Mouse (Mus musculus) heart, postnatal 0 days (tissue): ENCODE results near the gene Rabgap1l. TPM values are rescaled to one million over a fixed set of nuclear protein-coding genes. Genes with fewer than 3 reads are reported as not detected.

Source experiments
- ATAC-seq: fragments of 200-750 bp; cut with Nextera tagmentation; 2 replicates; pipeline ENCODE4 v1.8.0; 2017; ENCODE audit warnings: low read depth, moderate number of reproducible peaks, moderate library complexity; ENCODE audit not compliant: insufficient read depth
- DNase-seq: peaks from one replicate; pipeline ENCODE4 v3.0.0-alpha.2; 2016; ENCODE audit warnings: low spot score
- H3K27ac ChIP-seq: fragments of 300-500 bp; sonication (generic); 2 replicates; pipeline ENCODE4 v1.5.1; 2014; ENCODE audit warnings: low read depth, mild to moderate bottlenecking
- H3K27me3 ChIP-seq: fragments of 300-500 bp; sonication (generic); 2 replicates; pipeline ENCODE4 v1.6.1; 2014; ENCODE audit warnings: low read length, mixed read lengths; ENCODE audit not compliant: control insufficient read depth, insufficient read depth
- H3K36me3 ChIP-seq: fragments of 300-500 bp; sonication (generic); replicated peaks from 2 replicates; pipeline ENCODE4 v1.6.1; 2014; ENCODE audit warnings: low read length, mixed read lengths; ENCODE audit not compliant: control insufficient read depth, insufficient read depth
- H3K4me1 ChIP-seq: fragments of 300-500 bp; sonication (generic); 2 replicates; pipeline ENCODE4 v1.6.1; 2014; ENCODE audit warnings: antibody characterized with exemption; ENCODE audit not compliant: control insufficient read depth, insufficient read depth
- H3K4me2 ChIP-seq: fragments of 300-500 bp; sonication (generic); 2 replicates; pipeline ENCODE4 v1.6.1; 2014; ENCODE audit warnings: low read depth, mild to moderate bottlenecking, low read length, moderate library complexity
- H3K4me3 ChIP-seq: fragments of 300-500 bp; sonication (generic); 2 replicates; pipeline ENCODE4 v1.5.1; 2014; ENCODE audit warnings: low read depth, low read length
- H3K9ac ChIP-seq: fragments of 300-500 bp; sonication (generic); replicated peaks from 2 replicates; pipeline ENCODE4 v1.6.1; 2014; ENCODE audit warnings: low read depth, low read length, mixed read lengths
- H3K9me3 ChIP-seq: fragments of 300-500 bp; sonication (generic); replicated peaks from 2 replicates; pipeline ENCODE4 v1.6.1; 2016; ENCODE audit warnings: low read length; ENCODE audit not compliant: control insufficient read depth
- CTCF ChIP-seq: IDR thresholded peaks from 2 replicates; pipeline ENCODE4 v1.5.1; 2016; ENCODE audit warnings: antibody characterized with exemption, control low read depth, low read depth
- EP300 ChIP-seq: IDR thresholded peaks from 2 replicates; pipeline ENCODE4 v1.6.1; 2016; ENCODE audit warnings: antibody characterized with exemption, low read depth
- WGBS: fragments of 180-500 bp; shearing (Covaris S2); extraction: QIAGEN DNeasy Blood & Tissue Kit; methylation state at CpG from one replicate; pipeline ENCODE4 v1.1.7; 2014; 5-methylcytosine and 5-hydroxymethylcytosine counted together
- polyA plus RNA-seq: library from polyadenylated mRNA; unstranded; fragments of >200 nt; fragmentation: Nextera tagmentation; extraction: Ambion mirVana; gene quantifications from 2 replicates; pipeline ENCODE4 v1.2.1, GENCODE M21; 2015
- total RNA-seq: library from RNA; depleted of rRNA; stranded (reverse); fragments of >200 nt; gene quantifications from 2 replicates; pipeline ENCODE4 v1.2.3, GENCODE M21; 2014; ENCODE audit warnings: low replicate concordance

Gene Rabgap1l
- total and polyA plus RNA-seq, 2 experiments from 2014 or later, result 71.4 to 123 TPM

DNA sequence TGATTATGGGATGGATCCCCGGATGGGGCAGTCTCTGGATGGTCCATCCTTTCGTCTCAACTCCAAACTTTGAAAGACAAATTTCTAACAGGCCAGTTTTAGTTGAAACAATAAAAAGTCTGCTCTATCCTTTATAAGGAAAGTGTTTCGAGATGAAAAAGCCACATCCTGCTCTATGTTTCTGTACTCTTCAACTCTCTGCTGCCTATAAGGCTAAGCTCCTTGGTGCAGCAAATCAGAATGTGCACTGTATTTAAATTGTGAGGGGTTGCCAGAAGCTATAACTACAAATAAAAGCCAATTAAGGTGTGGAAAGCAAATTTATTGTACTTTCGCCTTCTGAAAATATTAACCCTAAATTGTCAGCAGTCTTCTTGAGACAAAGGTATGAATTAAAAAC lies 198.9 kb downstream of the Rabgap1l start:
- ATAC-seq (no peak), DNase-seq (no peak)
- 86% methylated on average over 4 of the region's 4 CpGs for WGBS
- Histone ChIP-seq H3K9ac (no peak overlapping the region), H3K27ac (no peak overlapping the region), H3K4me3 (no peak overlapping the region), H3K4me2 (no peak overlapping the region), H3K9me3 (no peaks in the 10 kb centered on the region), H3K27me3 (no peaks in the 10 kb centered on the region), H3K4me1 (no peaks in the 10 kb centered on the region), H3K36me3 (no peaks in the 10 kb centered on the region)
- TF ChIP-seq EP300 (no peak), CTCF (no peak)

- Histone ChIP-seq H3K27ac (no peak overlapping the region), H3K4me3 (no peak overlapping the region), H3K4me2 (no peak overlapping the region), H3K27me3 (no peaks in the 10 kb centered on the region), H3K9ac (no peak overlapping the region), H3K4me1 (no peaks in the 10 kb centered on the region), H3K9me3 (no peaks in the 10 kb centered on the region), H3K36me3 (no peaks in the 10 kb centered on the region)
- no peak for TF ChIP-seq EP300
- ATAC-seq (no peak), DNase-seq (no peak)
- WGBS, result 77% methylated on average over 4 of the region's 4 CpGs
Measured at GRCm38 (mm10) chr1:160588911-160589590, 204.0 kb downstream of the Rabgap1l start.

GRCm38 (mm10) chr1:160579309-160580233 lies 213.4 kb downstream of the Rabgap1l start:
- no peaks in the 10 kb centered on the region for H3K9me3 ChIP-seq
- ATAC-seq (no peak), DNase-seq (no peak)
- H3K36me3 ChIP-seq, result no peaks in the 10 kb centered on the region
- 59% methylated on average over 12 of the region's 12 CpGs for WGBS
- H3K4me3 ChIP-seq, result no peak overlapping the region
- H3K27ac ChIP-seq, result no peak overlapping the region
- H3K4me2 ChIP-seq, result no peak overlapping the region
- H3K4me1 ChIP-seq, result no peaks in the 10 kb centered on the region
- H3K27me3 ChIP-seq, result no peaks in the 10 kb centered on the region
- TF ChIP-seq EP300 (no peak), CTCF (no peak)
- no peak overlapping the region for H3K9ac ChIP-seq

- no peak overlapping the region for H3K9ac ChIP-seq
- no peaks in the 10 kb centered on the region for H3K9me3 ChIP-seq
- no peak overlapping the region for H3K4me2 ChIP-seq
- TF ChIP-seq EP300 (no peak), CTCF (no peak)
- ATAC-seq (no peak), DNase-seq (no peak)
- no peaks in the 10 kb centered on the region for H3K4me1 ChIP-seq
- H3K27me3 ChIP-seq, result no peaks in the 10 kb centered on the region
- H3K4me3 ChIP-seq, result no peak overlapping the region
- WGBS, result 72% methylated on average over 4 of the region's 4 CpGs
- no peaks in the 10 kb centered on the region for H3K36me3 ChIP-seq
- H3K27ac ChIP-seq, result no peak overlapping the region
Measured at GRCm38 (mm10) chr1:160576124-160576523, 216.9 kb downstream of the Rabgap1l start.

- no peak overlapping the region for H3K4me3 ChIP-seq
- H3K9me3 ChIP-seq, result no peaks in the 10 kb centered on the region
- DNase-seq, result no peak
- ATAC-seq, result no peak
- H3K27ac ChIP-seq, result no peak overlapping the region
- no peaks in the 10 kb centered on the region for H3K36me3 ChIP-seq
- no peak overlapping the region for H3K4me2 ChIP-seq
- no peak for TF ChIP-seq CTCF
- no peak for TF ChIP-seq EP300
- 86% methylated on average over 4 of the region's 4 CpGs for WGBS
- H3K27me3 ChIP-seq, result no peaks in the 10 kb centered on the region
- no peak overlapping the region for H3K9ac ChIP-seq
- no peaks in the 10 kb centered on the region for H3K4me1 ChIP-seq
Measured at GRCm38 (mm10) chr1:160574039-160574438, 219.0 kb downstream of the Rabgap1l start.
